In genomic region chr17:24537536-24537935, GRCm38 (mm10) we compare ENCODE assay signal across 14 mouse cellular contexts. TPM values are rescaled to one million over a fixed set of nuclear protein-coding genes. Genes with fewer than 3 reads are reported as not detected.
DNase-seq lines count a peak whose midpoint lies in the region; ATAC-seq and TF ChIP-seq lines count a peak whose summit lies in the region.
"Had no signal": no experiment of that assay in that cellular context is flagged by ENCODE, and none has a peak within 500 bp of the region (broad histone marks: within the 10 kb centered on the region; RNA-seq: fewer than 3 reads in every experiment).

No protein-coding gene starts in this region.

- H3K4me3 ChIP-seq in embryonic facial prominence, embryonic 12.5 days, result no peak overlapping the region
- no peak overlapping the region for H3K4me3 ChIP-seq in embryonic facial prominence, embryonic 10.5 days
- H3K4me3 ChIP-seq in lung, embryonic 16.5 days (ENCODE audit: low read length), result no peak overlapping the region
- H3K4me3 ChIP-seq in forebrain, postnatal 0 days (ENCODE audit: low read depth, low read length), result no peak overlapping the region
- H3K4me3 ChIP-seq in midbrain, postnatal 0 days (ENCODE audit: low read depth, low read length), result no peak overlapping the region
- H3K4me3 ChIP-seq: embryonic facial prominence, embryonic 15.5 days; midbrain, embryonic 12.5 days had no signal

- H3K27me3 ChIP-seq in embryonic facial prominence, embryonic 12.5 days, result no peaks in the 10 kb centered on the region
- H3K27me3 ChIP-seq in embryonic facial prominence, embryonic 10.5 days (replicated peaks; ENCODE audit: low read depth, poor library complexity, severe bottlenecking), result no peaks in the 10 kb centered on the region
- no peaks in the 10 kb centered on the region for H3K27me3 ChIP-seq in lung, embryonic 16.5 days (ENCODE audit: control insufficient read depth, insufficient read depth, low read depth, low read length)
- H3K27me3 ChIP-seq in forebrain, postnatal 0 days (ENCODE audit: insufficient read depth, low read length), result no peaks in the 10 kb centered on the region
- no peaks in the 10 kb centered on the region for H3K27me3 ChIP-seq in midbrain, postnatal 0 days (ENCODE audit: insufficient read depth, low read length)
- H3K27me3 ChIP-seq: embryonic facial prominence, embryonic 15.5 days; midbrain, embryonic 12.5 days had no signal

- no peaks in the 10 kb centered on the region for H3K36me3 ChIP-seq in embryonic facial prominence, embryonic 12.5 days
- 0 out of 2 replicates have a peak, but pooled peaks cover 3% of the 10 kb centered on the region for H3K36me3 ChIP-seq in embryonic facial prominence, embryonic 10.5 days (replicated peaks)
- H3K36me3 ChIP-seq in lung, embryonic 16.5 days (ENCODE audit: control insufficient read depth, insufficient read depth, low read length), result no peaks in the 10 kb centered on the region
- H3K36me3 ChIP-seq in forebrain, postnatal 0 days (ENCODE audit: insufficient read depth), result no peaks in the 10 kb centered on the region
- no peaks in the 10 kb centered on the region for H3K36me3 ChIP-seq in midbrain, postnatal 0 days (ENCODE audit: insufficient read depth, low read length)
- H3K36me3 ChIP-seq: embryonic facial prominence, embryonic 15.5 days; midbrain, embryonic 12.5 days had no signal

- H3K4me1 ChIP-seq in embryonic facial prominence, embryonic 12.5 days, result peaks cover 14% of the 10 kb centered on the region
- H3K4me1 ChIP-seq in embryonic facial prominence, embryonic 10.5 days, result peaks cover 23% of the 10 kb centered on the region
- peaks cover 12% of the 10 kb centered on the region for H3K4me1 ChIP-seq in lung, embryonic 16.5 days (replicated peaks; ENCODE audit: control insufficient read depth, insufficient read depth, low read length)
- H3K4me1 ChIP-seq in forebrain, postnatal 0 days (ENCODE audit: insufficient read depth), result peaks cover 20% of the 10 kb centered on the region
- H3K4me1 ChIP-seq in midbrain, postnatal 0 days (ENCODE audit: insufficient read depth, low read length), result peaks cover 10% of the 10 kb centered on the region; the same call in 1 of the 2 replicates

- DNase-seq in embryonic facial prominence, embryonic 10.5 days (ENCODE audit: low spot score), result no peak
- DNase-seq in lung, postnatal 36 days, result no peak
- DNase-seq in forebrain, postnatal 0 days, result peak; percentile 76
- DNase-seq in midbrain, postnatal 0 days (ENCODE audit: low spot score), result peak; percentile 47
- no peak for DNase-seq in right cerebral cortex, adult 18-20 months
- no peak for DNase-seq in Muller cell, postnatal 12 days (ENCODE audit: inconsistent ontology term)
- DNase-seq: cerebellum, adult 9-11 months; kidney, postnatal 10 days had no signal

- ATAC-seq in embryonic facial prominence, embryonic 12.5 days (ENCODE audit: insufficient number of reproducible peaks, insufficient read depth, low FRiP score, low TSS enrichment), result no peak
- 0 out of 2 replicates have a peak, but pooled peaks have one; percentile 26 for ATAC-seq in lung, embryonic 16.5 days (ENCODE audit: low read depth)
- peak; percentile 82 for ATAC-seq in forebrain, postnatal 0 days
- ATAC-seq in midbrain, postnatal 0 days (ENCODE audit: low FRiP score), result peak; percentile 35; the same call in 1 of the 2 replicates

- 0 out of 2 replicates have a peak overlapping the region, but pooled peaks have one; percentile 30 for H3K27ac ChIP-seq in embryonic facial prominence, embryonic 12.5 days
- no peak overlapping the region for H3K27ac ChIP-seq in embryonic facial prominence, embryonic 10.5 days (replicated peaks)
- H3K27ac ChIP-seq in lung, embryonic 16.5 days (ENCODE audit: low read length), result peak overlapping the region; percentile 5; the same call in 1 of the 2 replicates
- peak overlapping the region; percentile 80 for H3K27ac ChIP-seq in forebrain, postnatal 0 days (ENCODE audit: low read depth, low read length)
- H3K27ac ChIP-seq in midbrain, postnatal 0 days (ENCODE audit: low read depth, low read length), result peak overlapping the region; percentile 73
- H3K27ac ChIP-seq: embryonic facial prominence, embryonic 15.5 days; midbrain, embryonic 12.5 days had no signal

- H3K9me3 ChIP-seq in embryonic facial prominence, embryonic 12.5 days, result no peaks in the 10 kb centered on the region
- H3K9me3 ChIP-seq in embryonic facial prominence, embryonic 10.5 days, result no peaks in the 10 kb centered on the region
- H3K9me3 ChIP-seq in lung, embryonic 16.5 days (ENCODE audit: control insufficient read depth, low read length), result no peaks in the 10 kb centered on the region
- no peaks in the 10 kb centered on the region for H3K9me3 ChIP-seq in forebrain, postnatal 0 days (ENCODE audit: low read length)
- no peaks in the 10 kb centered on the region for H3K9me3 ChIP-seq in midbrain, postnatal 0 days (ENCODE audit: low read length)
- H3K9me3 ChIP-seq: embryonic facial prominence, embryonic 15.5 days; midbrain, embryonic 12.5 days had no signal

- TF ChIP-seq CTCF in forebrain, postnatal 0 days (IDR thresholded peaks at IDR 0.05; ENCODE audit: low read depth), result no peak
- no peak for TF ChIP-seq CTCF in midbrain, postnatal 0 days (IDR thresholded peaks at IDR 0.05)

- WGBS in embryonic facial prominence, embryonic 12.5 days, result 41% methylated on average over 3 of the region's 3 CpGs
- WGBS in embryonic facial prominence, embryonic 10.5 days, result 45% methylated on average over 3 of the region's 3 CpGs
- 13% methylated on average over 3 of the region's 3 CpGs for WGBS in lung, embryonic 16.5 days
- 12% methylated on average over 3 of the region's 3 CpGs for WGBS in forebrain, postnatal 0 days
- WGBS in midbrain, postnatal 0 days, result 19% methylated on average over 3 of the region's 3 CpGs

- H3K4me2 ChIP-seq in embryonic facial prominence, embryonic 12.5 days (replicated peaks), result no peak overlapping the region
- H3K4me2 ChIP-seq in lung, embryonic 16.5 days (ENCODE audit: low read depth, low read length), result no peak overlapping the region
- H3K4me2 ChIP-seq in forebrain, postnatal 0 days (ENCODE audit: low read depth), result peak overlapping the region; percentile 17
- H3K4me2 ChIP-seq in midbrain, postnatal 0 days (ENCODE audit: low read depth, low read length, poor library complexity, severe bottlenecking), result 0 out of 2 replicates have a peak overlapping the region, but pooled peaks have one; percentile 9
- H3K4me2 ChIP-seq: embryonic facial prominence, embryonic 15.5 days; heart, embryonic 11.5 days; midbrain, embryonic 12.5 days had no signal

- no peak overlapping the region for H3K9ac ChIP-seq in embryonic facial prominence, embryonic 12.5 days
- no peak overlapping the region for H3K9ac ChIP-seq in lung, embryonic 16.5 days (ENCODE audit: low read length)
- no peak overlapping the region for H3K9ac ChIP-seq in forebrain, postnatal 0 days
- H3K9ac ChIP-seq in midbrain, postnatal 0 days (replicated peaks; ENCODE audit: low read length, poor library complexity, severe bottlenecking), result no peak overlapping the region
- H3K9ac ChIP-seq: embryonic facial prominence, embryonic 15.5 days had no signal

RNA-seq across cellular contexts. Expression of gene Rab26, which starts 3.5 kb away (rescaled TPM):
- polyA plus RNA-seq in embryonic facial prominence, embryonic 12.5 days (2016; fragmentation: Nextera tagmentation; extraction: Ambion mirVana), result 3.6 and 3.7 TPM in 2 replicates
- polyA plus RNA-seq in embryonic facial prominence, embryonic 10.5 days (2016; fragmentation: Nextera tagmentation; extraction: Ambion mirVana), result 2.6 TPM in 2 replicates
- polyA plus RNA-seq in lung, embryonic 16.5 days (2015; fragmentation: Nextera tagmentation; extraction: Ambion mirVana), result 2.6 and 4.9 TPM in 2 replicates
- 5.0 and 7.1 TPM in 2 replicates for total RNA-seq in forebrain, postnatal 0 days (2014; rRNA removed)
- 10.1 and 12.4 TPM in 2 replicates for polyA plus RNA-seq in forebrain, postnatal 0 days (2015; fragmentation: Nextera tagmentation; extraction: Ambion mirVana)
- total RNA-seq in midbrain, postnatal 0 days (2014; rRNA removed), result 4.4 and 7.6 TPM in 2 replicates
- 15.5 and 17.7 TPM in 2 replicates for polyA plus RNA-seq in midbrain, postnatal 0 days (2015; fragmentation: Nextera tagmentation; extraction: Ambion mirVana)
- total RNA-seq: hematopoietic stem cell, adult 5-6 weeks had no signal

RNA-seq across cellular contexts. Expression of gene Traf7, which starts 9.8 kb away (rescaled TPM):
- 98.5 and 103 TPM in 2 replicates for polyA plus RNA-seq in embryonic facial prominence, embryonic 12.5 days (2016; fragmentation: Nextera tagmentation; extraction: Ambion mirVana)
- 116 and 121 TPM in 2 replicates for polyA plus RNA-seq in embryonic facial prominence, embryonic 10.5 days (2016; fragmentation: Nextera tagmentation; extraction: Ambion mirVana)
- 90.9 and 93.5 TPM in 2 replicates for polyA plus RNA-seq in lung, embryonic 16.5 days (2015; fragmentation: Nextera tagmentation; extraction: Ambion mirVana)
- total RNA-seq in forebrain, postnatal 0 days (2014; rRNA removed), result 145 and 168 TPM in 2 replicates
- polyA plus RNA-seq in forebrain, postnatal 0 days (2015; fragmentation: Nextera tagmentation; extraction: Ambion mirVana), result 81.4 and 82.0 TPM in 2 replicates
- total RNA-seq in midbrain, postnatal 0 days (2014; rRNA removed), result 175 and 179 TPM in 2 replicates
- polyA plus RNA-seq in midbrain, postnatal 0 days (2015; fragmentation: Nextera tagmentation; extraction: Ambion mirVana), result 71.4 and 73.6 TPM in 2 replicates

RNA-seq across cellular contexts. Expression of gene Pkd1, which starts 12.1 kb away (rescaled TPM):
- 26.8 and 29.8 TPM in 2 replicates for polyA plus RNA-seq in embryonic facial prominence, embryonic 12.5 days (2016; fragmentation: Nextera tagmentation; extraction: Ambion mirVana)
- polyA plus RNA-seq in embryonic facial prominence, embryonic 10.5 days (2016; fragmentation: Nextera tagmentation; extraction: Ambion mirVana), result 14.9 and 16.3 TPM in 2 replicates
- polyA plus RNA-seq in lung, embryonic 16.5 days (2015; fragmentation: Nextera tagmentation; extraction: Ambion mirVana), result 21.6 and 23.6 TPM in 2 replicates
- total RNA-seq in forebrain, postnatal 0 days (2014; rRNA removed), result 48.9 and 58.8 TPM in 2 replicates
- 4.9 and 8.9 TPM in 2 replicates for polyA plus RNA-seq in forebrain, postnatal 0 days (2015; fragmentation: Nextera tagmentation; extraction: Ambion mirVana)
- total RNA-seq in midbrain, postnatal 0 days (2014; rRNA removed), result 73.6 and 84.3 TPM in 2 replicates
- 13.6 and 14.5 TPM in 2 replicates for polyA plus RNA-seq in midbrain, postnatal 0 days (2015; fragmentation: Nextera tagmentation; extraction: Ambion mirVana)

RNA-seq across cellular contexts. Expression of gene Caskin1, which starts 49.1 kb away (rescaled TPM):
- 7.3 and 7.5 TPM in 2 replicates for polyA plus RNA-seq in embryonic facial prominence, embryonic 12.5 days (2016; fragmentation: Nextera tagmentation; extraction: Ambion mirVana)
- 3.1 and 3.9 TPM in 2 replicates for polyA plus RNA-seq in embryonic facial prominence, embryonic 10.5 days (2016; fragmentation: Nextera tagmentation; extraction: Ambion mirVana)
- 0.59 and 0.96 TPM in 2 replicates for polyA plus RNA-seq in lung, embryonic 16.5 days (2015; fragmentation: Nextera tagmentation; extraction: Ambion mirVana)
- total RNA-seq in forebrain, postnatal 0 days (2014; rRNA removed), result 90.0 and 113 TPM in 2 replicates
- 14.9 and 25.3 TPM in 2 replicates for polyA plus RNA-seq in forebrain, postnatal 0 days (2015; fragmentation: Nextera tagmentation; extraction: Ambion mirVana)
- total RNA-seq in midbrain, postnatal 0 days (2014; rRNA removed), result 151 and 153 TPM in 2 replicates
- polyA plus RNA-seq in midbrain, postnatal 0 days (2015; fragmentation: Nextera tagmentation; extraction: Ambion mirVana), result 43.9 and 47.5 TPM in 2 replicates
- total RNA-seq: hematopoietic stem cell, adult 5-6 weeks had no signal

RNA-seq across cellular contexts. Expression of gene Mlst8, which starts 58.7 kb away (rescaled TPM):
- 32.8 and 35.0 TPM in 2 replicates for polyA plus RNA-seq in embryonic facial prominence, embryonic 12.5 days (2016; fragmentation: Nextera tagmentation; extraction: Ambion mirVana)
- polyA plus RNA-seq in embryonic facial prominence, embryonic 10.5 days (2016; fragmentation: Nextera tagmentation; extraction: Ambion mirVana), result 37.5 and 39.0 TPM in 2 replicates
- polyA plus RNA-seq in lung, embryonic 16.5 days (2015; fragmentation: Nextera tagmentation; extraction: Ambion mirVana), result 28.1 and 29.8 TPM in 2 replicates
- 36.5 and 45.5 TPM in 2 replicates for total RNA-seq in forebrain, postnatal 0 days (2014; rRNA removed)
- polyA plus RNA-seq in forebrain, postnatal 0 days (2015; fragmentation: Nextera tagmentation; extraction: Ambion mirVana), result 23.9 and 28.2 TPM in 2 replicates
- 51.8 and 60.8 TPM in 2 replicates for total RNA-seq in midbrain, postnatal 0 days (2014; rRNA removed)
- polyA plus RNA-seq in midbrain, postnatal 0 days (2015; fragmentation: Nextera tagmentation; extraction: Ambion mirVana), result 28.4 and 29.5 TPM in 2 replicates

Comparison
In these comparisons a context has a peak if more than half of its experiments do, and no peak if none do; other contexts are left out.
1. H3K4me2 ChIP-seq: peak in forebrain, postnatal 0 days (single experiment) and midbrain, postnatal 0 days (single experiment); none in embryonic facial prominence, embryonic 12.5 days (single experiment) and lung, embryonic 16.5 days (single experiment).
2. DNase-seq: peak in forebrain, postnatal 0 days (single experiment) and midbrain, postnatal 0 days (single experiment); none in embryonic facial prominence, embryonic 10.5 days (single experiment), lung, postnatal 36 days (single experiment), right cerebral cortex, adult 18-20 months (single experiment) and Muller cell, postnatal 12 days (single experiment).